Mouse (Mus musculus) embryonic facial prominence, embryonic 11.5 days (tissue): ENCODE measurements around the gene Olfr986. TPM values are rescaled to one million over a fixed set of nuclear protein-coding genes. Genes with fewer than 3 reads are reported as not detected.

ENCODE experiments used
- ATAC-seq: fragments of 200-750 bp; cut with Nextera tagmentation; replicated peaks from 2 replicates; pipeline ENCODE4 v1.8.0; 2017; ENCODE audit warnings: low read depth; ENCODE audit not compliant: insufficient number of reproducible peaks, low FRiP score, low TSS enrichment
- DNase-seq: peaks from one replicate; pipeline ENCODE4 v3.0.0-alpha.2; 2015; ENCODE audit warnings: low spot score
- H3K27ac ChIP-seq: fragments of 300-500 bp; sonication (generic); replicated peaks from 2 replicates; pipeline ENCODE4 v1.5.1; 2014; ENCODE audit warnings: mild to moderate bottlenecking, low read depth, low read length, control low read depth
- H3K27me3 ChIP-seq: fragments of 300-500 bp; sonication (generic); 2 replicates; pipeline ENCODE4 v1.6.1; 2014; ENCODE audit warnings: mild to moderate bottlenecking, low read length, moderate library complexity, mixed read lengths; ENCODE audit not compliant: control insufficient read depth, insufficient read depth
- H3K36me3 ChIP-seq: fragments of 300-500 bp; sonication (generic); replicated peaks from 2 replicates; pipeline ENCODE4 v1.6.1; 2014; ENCODE audit warnings: low read depth, mild to moderate bottlenecking, low read length, moderate library complexity, mixed read lengths; ENCODE audit not compliant: control insufficient read depth, insufficient read depth
- H3K4me1 ChIP-seq: fragments of 300-500 bp; sonication (generic); 2 replicates; pipeline ENCODE4 v1.6.1; 2014; ENCODE audit warnings: low read length, mixed read lengths; ENCODE audit not compliant: control insufficient read depth, insufficient read depth
- H3K4me2 ChIP-seq: fragments of 300-500 bp; sonication (generic); 2 replicates; pipeline ENCODE4 v1.6.1; 2014; ENCODE audit warnings: low read depth, mild to moderate bottlenecking, control low read depth, low read length, moderate library complexity
- H3K4me3 ChIP-seq: fragments of 300-500 bp; sonication (generic); 2 replicates; pipeline ENCODE4 v1.5.1; 2014; ENCODE audit warnings: low read depth, low read length, control low read depth
- H3K9ac ChIP-seq: fragments of 300-500 bp; sonication (generic); replicated peaks from 2 replicates; pipeline ENCODE4 v1.6.1; 2014; ENCODE audit warnings: mild to moderate bottlenecking, control low read depth, low read length
- H3K9me3 ChIP-seq: fragments of 300-500 bp; sonication (generic); replicated peaks from 2 replicates; pipeline ENCODE4 v1.6.1; 2016; ENCODE audit warnings: mild to moderate bottlenecking, low read length, inconsistent platforms, mixed read lengths; ENCODE audit not compliant: control insufficient read depth
- WGBS: fragments of 180-500 bp; shearing (Covaris S2); extraction: QIAGEN DNeasy Blood & Tissue Kit; methylation state at CpG from one replicate; pipeline ENCODE4 v1.1.7; 2014; 5-methylcytosine and 5-hydroxymethylcytosine counted together
- polyA plus RNA-seq: library from polyadenylated mRNA; unstranded; fragments of >200 nt; fragmentation: Nextera tagmentation; extraction: Ambion mirVana; gene quantifications from 2 replicates; pipeline ENCODE4 v1.2.1, GENCODE M21; 2014

Olfr986 gene
- polyA plus RNA-seq, 1 experiment from 2014 or later = not detected

DNA sequence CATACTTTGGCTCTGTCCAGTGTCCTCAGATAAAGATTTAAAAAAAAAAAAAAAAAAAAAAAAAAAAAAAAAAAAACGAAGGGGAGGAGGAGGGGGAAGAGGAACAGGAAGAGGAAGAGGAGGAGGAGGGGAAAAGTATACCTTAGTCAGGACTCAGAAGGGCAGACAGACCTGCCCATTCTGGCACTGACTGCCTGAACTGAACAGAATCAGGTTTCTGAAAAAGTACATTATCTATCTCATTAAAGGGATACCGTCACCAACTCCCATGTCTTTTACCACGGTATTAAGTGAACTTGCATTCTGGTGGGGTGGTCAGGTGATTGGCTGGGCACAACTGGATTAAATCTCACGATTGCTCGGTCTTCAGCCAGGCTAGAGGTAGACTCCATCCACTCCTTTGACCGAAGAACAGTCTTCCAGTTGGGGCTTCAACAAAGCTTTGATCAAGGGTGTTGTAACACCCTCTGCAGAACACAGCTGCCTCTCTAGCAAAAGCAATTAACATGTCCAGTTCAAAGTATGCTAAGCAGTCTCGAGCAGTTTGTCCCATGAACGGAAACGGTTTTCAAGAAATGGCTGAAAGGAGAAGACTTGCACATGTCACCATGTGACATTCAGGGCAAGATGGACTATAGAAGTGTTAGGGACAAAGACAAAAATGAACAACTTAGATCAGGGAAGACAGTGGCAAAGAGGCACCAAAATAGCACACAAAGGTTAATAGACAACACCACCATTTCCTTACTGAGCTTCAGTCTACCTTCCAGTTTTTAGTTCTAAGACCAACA lies 10.6 kb downstream of the Olfr986 start:
- no peaks in the 10 kb centered on the region for H3K36me3 ChIP-seq
- H3K27me3 ChIP-seq = no peaks in the 10 kb centered on the region
- WGBS = 95% methylated on average over 8 of the region's 9 CpGs
- H3K9ac ChIP-seq = no peak overlapping the region; the same call in 1 of the 2 replicates
- ATAC-seq = no peak
- H3K4me3 ChIP-seq = no peak overlapping the region; the same call in 1 of the 2 replicates
- peak overlapping the region; percentile 65 for H3K4me2 ChIP-seq
- no peak for DNase-seq
- H3K4me1 ChIP-seq = no peaks in the 10 kb centered on the region
- H3K27ac ChIP-seq = no peak overlapping the region
- H3K9me3 ChIP-seq = no peaks in the 10 kb centered on the region

GRCm38 (mm10) chr9:40192098-40193038 lies 11.6 kb downstream of the Olfr986 start, which contains the start of gene Zfp202:
TSS of gene Zfp202 (plus strand) at chr9:40192316.
- ATAC-seq (peak; percentile 99), DNase-seq (peak; percentile 89)
- H3K36me3 ChIP-seq = no peaks in the 10 kb centered on the region
- peak within 1 kb of the TSS; percentile 79 for H3K9ac ChIP-seq
- under 1% methylated on average over 44 of the region's 63 CpGs for WGBS
- peak within 1 kb of the TSS; percentile 65 for H3K4me2 ChIP-seq
- H3K27me3 ChIP-seq = no peaks in the 10 kb centered on the region
- H3K9me3 ChIP-seq = no peaks in the 10 kb centered on the region
- 0 out of 2 replicates have a peak within 1 kb of the TSS, but pooled peaks have one; percentile 9 for H3K27ac ChIP-seq
- no peaks in the 10 kb centered on the region for H3K4me1 ChIP-seq
- H3K4me3 ChIP-seq = peak within 1 kb of the TSS; percentile 72

- no peak overlapping the region for H3K27ac ChIP-seq
- H3K9me3 ChIP-seq = no peaks in the 10 kb centered on the region
- no peaks in the 10 kb centered on the region for H3K27me3 ChIP-seq
- no peak overlapping the region for H3K4me2 ChIP-seq
- no peaks in the 10 kb centered on the region for H3K36me3 ChIP-seq
- no peak overlapping the region for H3K4me3 ChIP-seq
- no peak for ATAC-seq
- 91% methylated on average over 3 of the region's 3 CpGs for WGBS
- no peak overlapping the region for H3K9ac ChIP-seq
- H3K4me1 ChIP-seq = no peaks in the 10 kb centered on the region
- DNase-seq = no peak
Observed at GRCm38 (mm10) chr9:40195981-40196380, 15.3 kb downstream of the Olfr986 start.

DNA sequence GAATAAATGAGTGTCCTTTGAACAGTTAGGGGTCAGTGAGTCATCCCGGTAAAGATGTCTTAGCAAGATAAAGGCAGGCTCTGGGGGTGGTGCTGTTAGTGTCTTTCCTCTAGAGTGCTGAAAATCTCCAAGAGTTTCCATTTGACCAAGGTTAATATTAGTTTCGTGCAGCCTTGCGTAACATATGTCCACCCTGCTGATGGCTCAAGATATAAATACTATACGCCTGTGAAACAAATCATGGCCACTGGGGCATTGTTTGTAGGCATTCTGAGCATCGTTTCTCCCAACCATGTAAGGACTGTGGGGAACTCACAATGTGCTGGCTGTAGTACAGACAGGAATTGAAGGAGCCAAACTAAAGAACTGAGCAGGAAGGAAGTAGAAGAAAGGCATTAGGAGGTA lies 25.8 kb downstream of the Olfr986 start:
- DNase-seq (no peak), ATAC-seq (no peak)
- no peaks in the 10 kb centered on the region; the same call in 1 of the 2 replicates for H3K36me3 ChIP-seq
- no peak overlapping the region for H3K4me2 ChIP-seq
- no peaks in the 10 kb centered on the region for H3K27me3 ChIP-seq
- no peaks in the 10 kb centered on the region for H3K4me1 ChIP-seq
- H3K27ac ChIP-seq = no peak overlapping the region
- H3K9ac ChIP-seq = no peak overlapping the region
- H3K4me3 ChIP-seq = no peak overlapping the region
- WGBS = 83% methylated on average over 5 of the region's 5 CpGs
- no peaks in the 10 kb centered on the region for H3K9me3 ChIP-seq

DNA sequence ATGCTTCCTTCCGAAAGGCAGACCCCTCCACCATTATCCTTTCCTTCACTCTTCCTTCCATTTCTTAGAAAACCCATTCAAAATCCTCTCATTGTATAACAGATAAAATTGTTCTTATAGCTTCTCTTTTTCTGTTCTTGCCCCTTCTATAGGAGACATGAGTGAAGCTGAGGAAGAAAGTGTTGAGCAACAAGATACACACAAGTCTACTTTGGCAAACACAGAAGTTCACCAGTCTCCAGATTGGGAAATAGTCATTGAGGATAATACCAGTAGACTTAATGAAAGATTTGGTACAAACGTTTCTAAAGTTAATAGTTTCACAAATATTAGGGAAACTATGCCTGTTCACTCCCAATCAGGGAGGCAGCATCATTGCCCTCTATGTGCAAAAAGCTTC lies 30.0 kb downstream of the Olfr986 start:
- 87% methylated on average over 2 of the region's 2 CpGs for WGBS
- H3K27me3 ChIP-seq = no peaks in the 10 kb centered on the region

DNA sequence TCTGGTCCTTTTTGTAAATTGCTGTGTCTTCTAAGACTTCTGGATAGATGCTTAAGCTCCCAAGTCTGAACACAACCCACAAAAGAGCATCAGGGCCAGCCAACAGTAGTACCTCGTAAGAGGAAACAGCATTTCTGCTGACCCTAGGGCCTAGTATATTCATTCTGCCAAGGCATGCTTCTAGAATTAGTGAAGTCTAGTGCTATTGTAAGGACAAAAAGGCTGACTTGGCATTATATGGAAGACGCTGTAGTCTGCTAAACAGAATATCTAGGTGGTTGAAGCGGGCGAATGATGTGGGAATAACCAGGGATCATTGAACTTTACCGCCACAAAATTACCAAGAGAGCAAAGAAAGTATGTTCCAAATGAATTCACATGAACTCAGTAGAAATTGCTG lies 33.3 kb downstream of the Olfr986 start:
- Histone ChIP-seq H3K9me3 (no peaks in the 10 kb centered on the region), H3K9ac (no peak overlapping the region), H3K27me3 (no peaks in the 10 kb centered on the region), H3K4me1 (no peaks in the 10 kb centered on the region), H3K27ac (no peak overlapping the region), H3K4me3 (no peak overlapping the region), H3K36me3 (no peaks in the 10 kb centered on the region; the same call in 1 of the 2 replicates), H3K4me2 (no peak overlapping the region)
- DNase-seq (no peak), ATAC-seq (no peak)
- 95% methylated on average over 5 of the region's 5 CpGs for WGBS

More for the DNA sequence above, 30.0 kb downstream of the Olfr986 start:
- H3K9ac ChIP-seq = no peak overlapping the region
- no peak overlapping the region for H3K4me2 ChIP-seq
- H3K4me3 ChIP-seq = no peak overlapping the region
- ATAC-seq (no peak), DNase-seq (no peak)
- H3K27ac ChIP-seq = no peak overlapping the region
- no peaks in the 10 kb centered on the region for H3K9me3 ChIP-seq
- no peaks in the 10 kb centered on the region; the same call in 1 of the 2 replicates for H3K36me3 ChIP-seq
- no peaks in the 10 kb centered on the region for H3K4me1 ChIP-seq

- H3K9ac ChIP-seq = no peak overlapping the region
- H3K4me1 ChIP-seq = no peaks in the 10 kb centered on the region
- ATAC-seq (no peak), DNase-seq (no peak)
- no peak overlapping the region for H3K4me2 ChIP-seq
- WGBS = 70% methylated on average over 4 of the region's 4 CpGs
- no peaks in the 10 kb centered on the region for H3K27me3 ChIP-seq
- H3K36me3 ChIP-seq = no peaks in the 10 kb centered on the region; the same call in 1 of the 2 replicates
- H3K4me3 ChIP-seq = no peak overlapping the region
- no peaks in the 10 kb centered on the region for H3K9me3 ChIP-seq
- H3K27ac ChIP-seq = no peak overlapping the region
Observed at GRCm38 (mm10) chr9:40216651-40217050, 35.9 kb downstream of the Olfr986 start.
